Mouse (Mus musculus): ENCODE measurements around the gene Prkar1b. TPM values are rescaled to one million over a fixed set of nuclear protein-coding genes. Genes with fewer than 3 reads are reported as not detected.

The Prkar1b gene
- polyA plus RNA-seq, 1 experiment from 2014 or later: 10.9 TPM

DNA sequence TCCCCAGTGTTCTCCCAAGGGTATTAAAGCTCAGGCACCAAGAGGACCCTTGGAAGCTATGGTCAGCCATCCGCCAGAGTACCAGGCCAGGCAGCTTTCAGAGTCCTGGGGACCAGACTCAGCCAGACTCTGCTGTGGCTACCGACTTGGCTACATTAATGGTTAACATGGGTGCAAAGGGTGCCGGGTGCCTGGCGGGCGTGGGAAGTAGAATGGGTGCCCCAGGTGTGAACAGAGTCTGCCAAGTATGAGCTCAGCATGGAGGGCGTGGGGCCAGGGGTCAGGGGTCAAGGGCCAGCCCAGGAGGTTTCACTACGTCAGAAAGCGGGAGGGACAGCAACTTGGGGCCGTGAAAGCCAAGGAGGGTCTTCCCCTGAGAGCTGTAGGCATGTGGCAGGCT, 169.2 kb downstream of the Prkar1b start:
- Histone ChIP-seq H3K27ac (ENCODE audit: low read depth, low read length) (no peak overlapping the region), H3K4me1 (replicated peaks; ENCODE audit: control insufficient read depth, insufficient read depth, low read length) (no peaks in the 10 kb centered on the region), H3K9me3 (ENCODE audit: control insufficient read depth, low read length) (no peaks in the 10 kb centered on the region), H3K4me3 (ENCODE audit: low read depth, low read length) (no peak overlapping the region), H3K9ac (ENCODE audit: low read length) (no peak overlapping the region), H3K27me3 (ENCODE audit: control insufficient read depth, insufficient read depth, low read length) (no peaks in the 10 kb centered on the region), H3K36me3 (ENCODE audit: control insufficient read depth, insufficient read depth, low read length) (no peaks in the 10 kb centered on the region), H3K4me2 (ENCODE audit: low read depth, low read length, severe bottlenecking) (no peak overlapping the region)
- ATAC-seq (replicated peaks; ENCODE audit: low FRiP score) (no peak), DNase-seq (ENCODE audit: low spot score) (no peak)
- 92% methylated on average over 9 of the region's 9 CpGs for WGBS

DNA sequence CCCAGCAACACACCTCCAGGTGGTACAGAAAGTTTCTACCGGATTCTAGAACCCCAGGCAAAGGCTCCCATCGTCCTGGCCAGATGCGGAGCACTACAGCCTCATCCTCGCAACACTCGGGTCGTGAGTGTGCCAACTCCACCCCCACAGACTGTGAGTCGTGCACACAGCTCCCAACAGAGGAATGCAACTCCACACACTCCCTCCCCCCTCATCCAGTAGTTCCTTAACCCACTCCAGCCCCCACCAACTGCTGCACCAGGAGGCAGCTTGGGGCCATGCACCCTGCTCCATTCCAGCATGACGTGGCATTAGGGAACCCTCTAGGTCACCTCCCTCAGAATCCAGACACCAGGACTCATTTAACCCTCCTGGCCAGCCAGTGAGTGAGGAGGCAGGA, 170.0 kb downstream of the Prkar1b start:
- no peak overlapping the region for H3K4me3 ChIP-seq (ENCODE audit: low read depth, low read length)
- no peaks in the 10 kb centered on the region for H3K9me3 ChIP-seq (ENCODE audit: control insufficient read depth, low read length)
- H3K27me3 ChIP-seq (ENCODE audit: control insufficient read depth, insufficient read depth, low read length): no peaks in the 10 kb centered on the region
- H3K4me2 ChIP-seq (ENCODE audit: low read depth, low read length, severe bottlenecking): no peak overlapping the region
- 83% methylated on average over 8 of the region's 8 CpGs for WGBS
- H3K27ac ChIP-seq (ENCODE audit: low read depth, low read length): no peak overlapping the region
- H3K9ac ChIP-seq (ENCODE audit: low read length): no peak overlapping the region
- no peaks in the 10 kb centered on the region for H3K36me3 ChIP-seq (ENCODE audit: control insufficient read depth, insufficient read depth, low read length)
- ATAC-seq (replicated peaks; ENCODE audit: low FRiP score): no peak
- no peaks in the 10 kb centered on the region for H3K4me1 ChIP-seq (replicated peaks; ENCODE audit: control insufficient read depth, insufficient read depth, low read length)
- DNase-seq (ENCODE audit: low spot score): no peak

DNA sequence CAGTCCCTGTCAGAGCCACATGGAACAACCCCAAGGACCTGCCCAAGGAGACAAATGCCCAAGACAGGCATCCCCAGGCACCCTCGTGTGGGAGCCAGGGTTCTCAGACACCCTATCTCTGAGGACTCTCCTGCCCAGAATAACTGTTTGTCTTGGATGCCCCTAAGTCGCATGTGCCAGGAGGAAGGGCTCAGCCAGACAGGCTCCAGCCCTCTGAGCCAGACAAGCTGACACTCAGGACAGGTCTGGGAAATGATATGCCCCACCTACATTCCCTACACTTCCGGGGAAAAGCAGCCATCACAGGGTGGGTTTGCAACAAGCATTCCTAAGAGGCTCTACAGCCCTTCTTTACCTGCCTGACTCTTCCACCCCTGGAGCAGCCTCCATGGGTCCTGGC, 172.0 kb downstream of the Prkar1b start:
- no peaks in the 10 kb centered on the region for H3K9me3 ChIP-seq (ENCODE audit: control insufficient read depth, low read length)
- H3K4me2 ChIP-seq (ENCODE audit: low read depth, low read length, severe bottlenecking): no peak overlapping the region
- H3K4me1 ChIP-seq (replicated peaks; ENCODE audit: control insufficient read depth, insufficient read depth, low read length): no peaks in the 10 kb centered on the region
- H3K4me3 ChIP-seq (ENCODE audit: low read depth, low read length): no peak overlapping the region
- H3K36me3 ChIP-seq (ENCODE audit: control insufficient read depth, insufficient read depth, low read length): no peaks in the 10 kb centered on the region; the same call in 1 of the 2 replicates
- DNase-seq (ENCODE audit: low spot score): no peak
- no peak for ATAC-seq (replicated peaks; ENCODE audit: low FRiP score)
- 66% methylated on average over 3 of the region's 3 CpGs for WGBS
- H3K27ac ChIP-seq (ENCODE audit: low read depth, low read length): no peak overlapping the region
- H3K9ac ChIP-seq (ENCODE audit: low read length): no peak overlapping the region
- H3K27me3 ChIP-seq (ENCODE audit: control insufficient read depth, insufficient read depth, low read length): no peaks in the 10 kb centered on the region

DNA sequence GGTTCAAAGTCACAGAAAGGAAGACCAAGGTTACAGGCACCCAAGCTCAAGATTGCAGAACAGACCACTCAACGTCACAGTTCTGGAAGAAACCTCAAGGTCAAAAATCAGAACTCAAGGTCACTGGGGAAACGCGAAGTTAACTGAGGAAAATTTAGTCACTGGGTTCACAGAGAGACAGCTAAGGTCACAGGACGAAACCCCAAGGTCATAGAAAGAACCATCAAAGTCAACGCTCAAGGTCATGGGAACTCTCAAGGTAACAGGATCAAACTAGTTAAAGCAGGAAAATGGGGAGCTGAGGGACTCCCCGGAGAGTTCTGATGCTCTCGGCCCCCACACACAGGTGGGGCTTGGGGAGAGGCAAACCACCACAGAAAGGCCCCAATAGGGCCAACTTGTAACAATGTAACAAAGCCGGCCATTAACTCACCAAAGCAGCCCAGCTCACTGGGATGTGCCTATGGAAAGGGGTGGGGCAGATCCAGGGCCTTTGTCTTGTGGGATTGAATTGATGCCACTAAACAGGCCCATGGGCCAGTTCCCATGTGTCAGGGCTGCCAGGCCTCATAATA, 174.8 kb downstream of the Prkar1b start:
- H3K4me2 ChIP-seq (ENCODE audit: low read depth, low read length, severe bottlenecking): no peak overlapping the region
- H3K27ac ChIP-seq (ENCODE audit: low read depth, low read length): no peak overlapping the region
- no peak overlapping the region for H3K9ac ChIP-seq (ENCODE audit: low read length)
- no peak for DNase-seq (ENCODE audit: low spot score)
- no peaks in the 10 kb centered on the region for H3K27me3 ChIP-seq (ENCODE audit: control insufficient read depth, insufficient read depth, low read length)
- no peaks in the 10 kb centered on the region for H3K4me1 ChIP-seq (replicated peaks; ENCODE audit: control insufficient read depth, insufficient read depth, low read length)
- no peaks in the 10 kb centered on the region for H3K9me3 ChIP-seq (ENCODE audit: control insufficient read depth, low read length)
- 92% methylated on average over 8 of the region's 8 CpGs for WGBS
- H3K4me3 ChIP-seq (ENCODE audit: low read depth, low read length): no peak overlapping the region
- ATAC-seq (replicated peaks; ENCODE audit: low FRiP score): no peak
- no peaks in the 10 kb centered on the region; the same call in 1 of the 2 replicates for H3K36me3 ChIP-seq (ENCODE audit: control insufficient read depth, insufficient read depth, low read length)

DNA sequence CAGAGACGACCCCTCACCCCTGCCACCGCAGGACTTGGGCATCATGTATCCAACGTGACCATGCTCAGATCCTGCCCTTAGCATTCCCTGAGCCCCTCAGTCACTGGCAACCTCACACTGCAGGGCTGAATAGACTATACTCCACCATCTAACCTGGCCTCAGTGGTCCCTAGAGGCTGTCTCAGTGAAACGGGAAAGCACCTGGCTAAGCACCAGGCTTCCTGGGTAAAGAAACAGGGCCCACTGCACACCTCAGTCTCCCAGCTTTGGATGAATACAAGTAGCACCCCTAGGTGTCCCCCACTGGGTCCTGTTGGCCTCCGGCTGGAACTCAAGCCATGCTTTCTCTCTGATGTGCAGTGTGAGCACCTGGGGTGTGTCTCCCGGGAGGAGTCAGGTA, 176.3 kb downstream of the Prkar1b start:
- WGBS: 88% methylated on average over 6 of the region's 6 CpGs
- H3K36me3 ChIP-seq (ENCODE audit: control insufficient read depth, insufficient read depth, low read length): no peaks in the 10 kb centered on the region; the same call in 1 of the 2 replicates

DNA sequence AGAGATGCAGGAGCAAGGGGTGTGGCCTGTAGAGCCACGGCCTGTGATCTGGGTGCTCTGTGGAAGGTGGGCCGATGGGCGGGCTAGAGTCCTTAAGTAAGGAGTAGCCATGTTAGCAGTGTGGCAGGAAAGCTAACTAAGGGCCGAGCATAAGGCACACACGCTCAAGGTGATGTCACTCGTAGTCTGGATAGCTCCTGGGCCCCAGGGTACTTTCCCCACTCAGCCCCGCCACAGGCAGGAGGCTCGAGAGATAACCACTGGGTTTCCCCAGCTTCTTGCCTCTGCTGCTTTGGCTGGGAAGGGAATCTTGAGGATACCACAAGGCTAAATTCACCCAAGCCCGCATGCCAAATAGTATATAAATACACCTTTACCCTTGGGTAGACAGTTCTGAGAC, 178.4 kb downstream of the Prkar1b start:
- H3K9ac ChIP-seq (ENCODE audit: low read length): no peak overlapping the region
- H3K27me3 ChIP-seq (ENCODE audit: control insufficient read depth, insufficient read depth, low read length): no peaks in the 10 kb centered on the region
- DNase-seq (ENCODE audit: low spot score) (no peak), ATAC-seq (replicated peaks; ENCODE audit: low FRiP score) (no peak)
- H3K9me3 ChIP-seq (ENCODE audit: control insufficient read depth, low read length): no peaks in the 10 kb centered on the region
- H3K27ac ChIP-seq (ENCODE audit: low read depth, low read length): no peak overlapping the region
- no peaks in the 10 kb centered on the region for H3K4me1 ChIP-seq (replicated peaks; ENCODE audit: control insufficient read depth, insufficient read depth, low read length)
- no peak overlapping the region for H3K4me2 ChIP-seq (ENCODE audit: low read depth, low read length, severe bottlenecking)
- no peaks in the 10 kb centered on the region; the same call in 1 of the 2 replicates for H3K36me3 ChIP-seq (ENCODE audit: control insufficient read depth, insufficient read depth, low read length)
- 77% methylated on average over 9 of the region's 9 CpGs for WGBS
- no peak overlapping the region for H3K4me3 ChIP-seq (ENCODE audit: low read depth, low read length)

More for the DNA sequence above, 176.3 kb downstream of the Prkar1b start:
- Histone ChIP-seq H3K4me3 (ENCODE audit: low read depth, low read length) (no peak overlapping the region), H3K27ac (ENCODE audit: low read depth, low read length) (no peak overlapping the region), H3K4me2 (ENCODE audit: low read depth, low read length, severe bottlenecking) (no peak overlapping the region), H3K9ac (ENCODE audit: low read length) (no peak overlapping the region), H3K4me1 (replicated peaks; ENCODE audit: control insufficient read depth, insufficient read depth, low read length) (no peaks in the 10 kb centered on the region), H3K27me3 (ENCODE audit: control insufficient read depth, insufficient read depth, low read length) (no peaks in the 10 kb centered on the region), H3K9me3 (ENCODE audit: control insufficient read depth, low read length) (no peaks in the 10 kb centered on the region)
- ATAC-seq (replicated peaks; ENCODE audit: low FRiP score): no peak
- DNase-seq (ENCODE audit: low spot score): no peak

DNA sequence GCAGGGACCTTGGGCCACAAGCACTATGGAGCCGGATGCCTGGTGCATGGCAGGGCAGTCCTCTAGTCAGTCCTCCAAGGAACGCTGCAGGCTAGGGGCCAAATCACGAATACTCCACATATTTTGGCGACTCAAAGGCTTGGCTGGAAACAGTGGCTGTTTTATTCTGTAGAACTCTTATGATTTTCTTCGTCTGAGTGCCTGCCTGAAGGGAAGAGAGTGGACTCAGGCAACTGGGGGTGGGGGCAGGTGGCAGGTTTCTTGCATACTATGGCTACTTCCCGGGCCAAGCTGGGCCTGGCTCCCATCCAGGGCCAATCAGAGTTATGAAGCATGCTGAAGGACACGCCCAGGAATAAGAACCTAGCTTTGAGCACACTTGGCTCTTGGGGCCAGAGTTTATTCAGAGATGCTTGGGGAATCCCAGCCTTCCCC, 179.7 kb downstream of the Prkar1b start:
- Histone ChIP-seq H3K36me3 (ENCODE audit: control insufficient read depth, insufficient read depth, low read length) (no peaks in the 10 kb centered on the region; the same call in 1 of the 2 replicates), H3K4me3 (ENCODE audit: low read depth, low read length) (no peak overlapping the region), H3K4me1 (replicated peaks; ENCODE audit: control insufficient read depth, insufficient read depth, low read length) (no peaks in the 10 kb centered on the region), H3K9me3 (ENCODE audit: control insufficient read depth, low read length) (no peaks in the 10 kb centered on the region), H3K27ac (ENCODE audit: low read depth, low read length) (no peak overlapping the region), H3K9ac (ENCODE audit: low read length) (no peak overlapping the region), H3K27me3 (ENCODE audit: control insufficient read depth, insufficient read depth, low read length) (no peaks in the 10 kb centered on the region), H3K4me2 (ENCODE audit: low read depth, low read length, severe bottlenecking) (no peak overlapping the region)
- WGBS: 73% methylated on average over 7 of the region's 7 CpGs
- DNase-seq (ENCODE audit: low spot score): no peak
- ATAC-seq (replicated peaks; ENCODE audit: low FRiP score): no peak

Other genes with a start within 250 kb of the Prkar1b start
- 8.8 and 9.4 TPM in 2 replicates for gene Pdgfa, start 152.6 kb downstream of the Prkar1b start, polyA plus RNA-seq (2014; fragmentation: Nextera tagmentation; extraction: Ambion mirVana)
- 11.5 and 11.9 TPM in 2 replicates for gene Dnaaf5, start 222 bp upstream of the Prkar1b start, polyA plus RNA-seq (2014; fragmentation: Nextera tagmentation; extraction: Ambion mirVana)
- gene Sun1, start 50.6 kb upstream of the Prkar1b start, polyA plus RNA-seq (2014; fragmentation: Nextera tagmentation; extraction: Ambion mirVana): 50.7 and 56.2 TPM in 2 replicates
- 148 and 150 TPM in 2 replicates for gene Get4, start 102.3 kb upstream of the Prkar1b start, polyA plus RNA-seq (2014; fragmentation: Nextera tagmentation; extraction: Ambion mirVana)
- gene Adap1, start 175.6 kb upstream of the Prkar1b start, polyA plus RNA-seq (2014; fragmentation: Nextera tagmentation; extraction: Ambion mirVana): 1.9 and 2.0 TPM in 2 replicates
- 103 and 130 TPM in 2 replicates for gene Cox19, start 201.4 kb upstream of the Prkar1b start, polyA plus RNA-seq (2014; fragmentation: Nextera tagmentation; extraction: Ambion mirVana)
- not detected in 2 replicates for gene Cyp2w1, start 202.6 kb upstream of the Prkar1b start, polyA plus RNA-seq (2014; fragmentation: Nextera tagmentation; extraction: Ambion mirVana)
- 1.8 and 1.9 TPM in 2 replicates for gene Gpr146, start 227.7 kb upstream of the Prkar1b start, polyA plus RNA-seq (2014; fragmentation: Nextera tagmentation; extraction: Ambion mirVana)

Data from forebrain, embryonic 11.5 days (tissue).